Mouse (Mus musculus): Measurements from ENCODE around the gene Eef2. TPM values are rescaled to one million over a fixed set of nuclear protein-coding genes. Genes with fewer than 3 reads are reported as not detected.
"Not testable (repeated sequence)": the region's sequence is repeated elsewhere in the genome, so short reads cannot be mapped to it uniquely, and the experiment has no call there.

The Eef2 gene
- total RNA-seq, 1 experiment from 2014 or later: 1,126 TPM

GRCm38 (mm10) chr10:81145307-81145706 is 31.1 kb upstream of the Eef2 start:
- ATAC-seq (ENCODE audit: extremely low read depth, insufficient number of reproducible peaks, low FRiP score, poor library complexity, severe bottlenecking): no peak

GRCm38 (mm10) chr10:81145778-81146177 is 30.7 kb upstream of the Eef2 start:
- no peak for ATAC-seq (ENCODE audit: extremely low read depth, insufficient number of reproducible peaks, low FRiP score, poor library complexity, severe bottlenecking)

GRCm38 (mm10) chr10:81146296-81146695 is 30.1 kb upstream of the Eef2 start:
- no peak for ATAC-seq (ENCODE audit: extremely low read depth, insufficient number of reproducible peaks, low FRiP score, poor library complexity, severe bottlenecking)

- ATAC-seq (ENCODE audit: extremely low read depth, insufficient number of reproducible peaks, low FRiP score, poor library complexity, severe bottlenecking): no peak
Observed at GRCm38 (mm10) chr10:81151261-81151660, 25.2 kb upstream of the Eef2 start.

- no peak for ATAC-seq (ENCODE audit: extremely low read depth, insufficient number of reproducible peaks, low FRiP score, poor library complexity, severe bottlenecking)
Observed at GRCm38 (mm10) chr10:81152609-81153008, 23.8 kb upstream of the Eef2 start.

GRCm38 (mm10) chr10:81154313-81154712 is 22.1 kb upstream of the Eef2 start:
- no peak for ATAC-seq (ENCODE audit: extremely low read depth, insufficient number of reproducible peaks, low FRiP score, poor library complexity, severe bottlenecking)

- no peak for ATAC-seq (ENCODE audit: extremely low read depth, insufficient number of reproducible peaks, low FRiP score, poor library complexity, severe bottlenecking)
Observed at GRCm38 (mm10) chr10:81154736-81155135, 21.7 kb upstream of the Eef2 start.

GRCm38 (mm10) chr10:81161602-81162317 is 14.7 kb upstream of the Eef2 start:
- peak; percentile 70 for ATAC-seq (ENCODE audit: extremely low read depth, insufficient number of reproducible peaks, low FRiP score, poor library complexity, severe bottlenecking)

GRCm38 (mm10) chr10:81162318-81162652 is 14.1 kb upstream of the Eef2 start:
- peak; percentile 31 for ATAC-seq (ENCODE audit: extremely low read depth, insufficient number of reproducible peaks, low FRiP score, poor library complexity, severe bottlenecking)

- ATAC-seq (ENCODE audit: extremely low read depth, insufficient number of reproducible peaks, low FRiP score, poor library complexity, severe bottlenecking): no peak
Observed at GRCm38 (mm10) chr10:81165118-81165517, 11.3 kb upstream of the Eef2 start.

- peak; percentile 89 for ATAC-seq (ENCODE audit: extremely low read depth, insufficient number of reproducible peaks, low FRiP score, poor library complexity, severe bottlenecking)
Observed at GRCm38 (mm10) chr10:81167200-81168086, 9.0 kb upstream of the Eef2 start, which contains the start of gene Pias4. Pias4 (minus strand) TSS chr10:81167923.

- no peak for ATAC-seq (ENCODE audit: extremely low read depth, insufficient number of reproducible peaks, low FRiP score, poor library complexity, severe bottlenecking)
Observed at GRCm38 (mm10) chr10:81168087-81168431, 8.4 kb upstream of the Eef2 start.

- ATAC-seq (ENCODE audit: extremely low read depth, insufficient number of reproducible peaks, low FRiP score, poor library complexity, severe bottlenecking): peak; percentile 40; the same call in 1 of the 2 replicates
Observed at GRCm38 (mm10) chr10:81168521-81169244, 7.7 kb upstream of the Eef2 start.

- ATAC-seq (ENCODE audit: extremely low read depth, insufficient number of reproducible peaks, low FRiP score, poor library complexity, severe bottlenecking): peak; percentile 24
Observed at GRCm38 (mm10) chr10:81169411-81169900, 7.0 kb upstream of the Eef2 start.

GRCm38 (mm10) chr10:81173132-81173531 is 3.3 kb upstream of the Eef2 start:
- ATAC-seq (ENCODE audit: extremely low read depth, insufficient number of reproducible peaks, low FRiP score, poor library complexity, severe bottlenecking): peak; percentile 20; the same call in 1 of the 2 replicates

- peak; percentile 66 for ATAC-seq (ENCODE audit: extremely low read depth, insufficient number of reproducible peaks, low FRiP score, poor library complexity, severe bottlenecking)
Observed at GRCm38 (mm10) chr10:81174617-81175344, 1.6 kb upstream of the Eef2 start.

GRCm38 (mm10) chr10:81175345-81175701 is 1.1 kb upstream of the Eef2 start:
- not testable (repeated sequence) for ATAC-seq (ENCODE audit: extremely low read depth, insufficient number of reproducible peaks, low FRiP score, poor library complexity, severe bottlenecking)

GRCm38 (mm10) chr10:81175936-81176465 is 430 bp upstream of the Eef2 start:
- no peak for ATAC-seq (ENCODE audit: extremely low read depth, insufficient number of reproducible peaks, low FRiP score, poor library complexity, severe bottlenecking)

Measured in neutrophil, adult 5-6 weeks (primary cell).